Mouse (Mus musculus) olfactory bulb, adult 2 months (tissue): Measurements from ENCODE around the gene Gprc6a. TPM values are rescaled to one million over a fixed set of nuclear protein-coding genes. Genes with fewer than 3 reads are reported as not detected.

Experiments used
- H3K27ac ChIP-seq: fragments of 200-500 bp; 2 replicates; pipeline ENCODE4 v1.5.1; 2012; ENCODE audit warnings: low read depth, low read length; ENCODE audit not compliant: insufficient read depth
- H3K4me1 ChIP-seq: fragments of 200-500 bp; 2 replicates; pipeline ENCODE4 v1.6.1; 2012; ENCODE audit warnings: low read length; ENCODE audit not compliant: control insufficient read depth, insufficient read depth
- H3K4me3 ChIP-seq: fragments of 200-500 bp; 2 replicates; pipeline ENCODE4 v1.5.1; 2012; ENCODE audit warnings: mild to moderate bottlenecking, low read depth, low read length, moderate library complexity; ENCODE audit not compliant: insufficient read depth
- CTCF ChIP-seq: fragments of 200-500 bp; IDR thresholded peaks from 2 replicates; pipeline ENCODE4 v1.5.1; 2012; ENCODE audit warnings: low read depth, mild to moderate bottlenecking, low read length, moderate library complexity; ENCODE audit not compliant: insufficient read depth
- POLR2A ChIP-seq: fragments of 200-500 bp; IDR thresholded peaks from 2 replicates; pipeline ENCODE4 v1.6.1; 2012; ENCODE audit warnings: mild to moderate bottlenecking, low read depth, low read length, moderate library complexity; ENCODE audit not compliant: insufficient read depth
- WGBS: fragments of 180-500 bp; shearing (Covaris S2); methylation state at CpG from one replicate; pipeline ENCODE4 v1.1.7; 2018; 5-methylcytosine and 5-hydroxymethylcytosine counted together
- polyA plus RNA-seq: library from polyadenylated mRNA; stranded (reverse); fragments of >200 nt; gene quantifications from 2 replicates; pipeline ENCODE4 v1.2.4, GENCODE M21; 2012; ENCODE audit warnings: low replicate concordance; ENCODE audit not compliant: missing spikeins, insufficient read depth, insufficient read length

The Gprc6a gene
- polyA plus RNA-seq, 1 experiment: not detected

DNA sequence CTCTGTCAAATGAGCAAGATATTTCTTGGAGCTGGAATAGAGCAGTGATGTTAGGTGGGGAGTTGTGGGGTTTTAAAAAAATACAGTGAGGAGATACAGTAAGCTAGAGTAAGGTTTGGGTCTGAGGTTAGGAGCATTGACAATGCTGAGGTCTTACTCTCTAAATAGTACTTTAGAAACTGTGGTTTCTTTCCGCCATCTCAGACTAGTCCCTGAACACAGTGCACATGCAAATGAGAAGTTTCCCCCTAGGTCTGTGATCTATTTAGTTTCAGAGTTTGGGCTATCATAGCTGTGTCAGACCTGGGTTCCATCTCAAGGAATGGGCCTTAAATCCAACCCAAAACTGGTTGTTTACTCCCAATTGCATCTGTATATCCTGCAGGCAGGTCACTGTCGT is 39.7 kb downstream of the Gprc6a start:
- no peak overlapping the region for H3K27ac ChIP-seq
- no peak overlapping the region for H3K4me3 ChIP-seq
- TF ChIP-seq CTCF (no peak), POLR2A (no peak)
- H3K4me1 ChIP-seq: peaks cover 7% of the 10 kb centered on the region
- 87% methylated on average over 2 of the region's 2 CpGs for WGBS

DNA sequence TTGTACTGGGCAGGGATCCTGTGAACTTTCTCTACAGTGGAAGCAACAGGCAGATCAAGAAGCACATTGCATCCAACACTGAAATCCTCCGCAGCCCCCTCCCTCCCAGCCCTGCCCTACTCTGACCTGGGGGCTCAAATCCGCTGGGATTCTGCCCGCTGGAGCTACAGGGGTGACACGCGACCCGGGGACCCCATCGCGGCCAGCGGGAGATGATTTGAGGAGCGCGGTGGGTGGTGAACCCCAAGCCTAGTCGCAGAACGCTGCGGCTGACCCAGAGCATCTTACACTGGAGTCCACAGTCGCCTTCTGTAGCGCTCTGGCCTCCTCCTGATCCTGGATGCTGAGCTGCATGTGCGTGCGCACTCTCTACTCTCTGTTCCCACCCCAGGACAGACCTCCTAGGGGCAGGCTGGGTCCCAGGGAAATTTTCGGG is 41.1 kb downstream of the Gprc6a start, which contains the start of gene Fam162b:
Gene Fam162b, minus strand, starts transcription at position 379 of the 436 bp plus-strand sequence.
- H3K4me3 ChIP-seq: no peak within 1 kb of the TSS
- no peak for TF ChIP-seq CTCF
- no peak for TF ChIP-seq POLR2A
- 8% methylated on average over 19 of the region's 19 CpGs for WGBS
- H3K27ac ChIP-seq: no peak within 1 kb of the TSS
- H3K4me1 ChIP-seq: peaks cover 7% of the 10 kb centered on the region

DNA sequence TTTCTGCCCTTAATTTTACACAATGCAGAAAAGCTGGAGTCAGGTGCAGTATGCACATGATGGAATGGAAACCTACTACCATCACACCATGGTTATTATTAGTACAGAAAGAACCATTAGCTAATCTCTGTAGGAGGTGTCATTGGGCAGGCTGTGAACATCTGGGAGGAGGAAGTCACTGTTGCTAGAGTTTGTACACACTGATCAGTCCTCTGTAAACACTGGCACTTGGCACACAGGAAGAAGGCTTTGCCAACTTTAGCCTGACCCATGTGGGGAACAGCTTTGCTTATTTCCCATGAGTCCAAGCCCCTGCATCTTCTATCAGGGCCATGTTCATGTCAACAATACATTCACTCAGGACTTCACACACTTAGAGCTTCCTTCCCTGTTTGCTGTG is 46.3 kb downstream of the Gprc6a start:
- Histone ChIP-seq H3K4me3 (no peak overlapping the region), H3K27ac (no peak overlapping the region)
- no peak for TF ChIP-seq CTCF
- no peak for TF ChIP-seq POLR2A

DNA sequence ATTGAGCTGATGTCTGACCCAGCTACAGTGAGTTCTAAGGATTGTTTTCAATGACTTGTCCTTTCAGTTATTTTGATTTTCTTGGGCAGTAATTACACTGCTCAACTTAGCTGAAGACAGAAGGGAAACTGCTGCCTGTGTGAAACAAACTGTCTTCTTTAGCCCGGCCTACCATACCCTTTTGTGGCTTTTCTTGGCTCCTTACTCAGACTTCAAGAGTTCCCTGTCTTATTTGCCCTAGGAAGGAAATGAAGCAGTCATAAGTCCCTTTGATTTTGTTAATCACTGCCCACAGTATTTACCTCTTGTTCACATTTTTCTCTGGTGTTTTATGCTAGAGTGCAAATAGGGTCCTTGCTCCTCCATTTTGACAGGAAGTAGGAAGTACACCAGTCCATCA is 46.9 kb downstream of the Gprc6a start:
- 22% methylated on average over 1 of the region's 1 CpGs for WGBS
- Histone ChIP-seq H3K27ac (no peak overlapping the region), H3K4me1 (no peaks in the 10 kb centered on the region), H3K4me3 (no peak overlapping the region)
- no peak for TF ChIP-seq CTCF
- no peak for TF ChIP-seq POLR2A

More for the DNA sequence above, 46.3 kb downstream of the Gprc6a start:
- 0 out of 2 replicates have a peak, but pooled peaks cover 2% of the 10 kb centered on the region for H3K4me1 ChIP-seq

DNA sequence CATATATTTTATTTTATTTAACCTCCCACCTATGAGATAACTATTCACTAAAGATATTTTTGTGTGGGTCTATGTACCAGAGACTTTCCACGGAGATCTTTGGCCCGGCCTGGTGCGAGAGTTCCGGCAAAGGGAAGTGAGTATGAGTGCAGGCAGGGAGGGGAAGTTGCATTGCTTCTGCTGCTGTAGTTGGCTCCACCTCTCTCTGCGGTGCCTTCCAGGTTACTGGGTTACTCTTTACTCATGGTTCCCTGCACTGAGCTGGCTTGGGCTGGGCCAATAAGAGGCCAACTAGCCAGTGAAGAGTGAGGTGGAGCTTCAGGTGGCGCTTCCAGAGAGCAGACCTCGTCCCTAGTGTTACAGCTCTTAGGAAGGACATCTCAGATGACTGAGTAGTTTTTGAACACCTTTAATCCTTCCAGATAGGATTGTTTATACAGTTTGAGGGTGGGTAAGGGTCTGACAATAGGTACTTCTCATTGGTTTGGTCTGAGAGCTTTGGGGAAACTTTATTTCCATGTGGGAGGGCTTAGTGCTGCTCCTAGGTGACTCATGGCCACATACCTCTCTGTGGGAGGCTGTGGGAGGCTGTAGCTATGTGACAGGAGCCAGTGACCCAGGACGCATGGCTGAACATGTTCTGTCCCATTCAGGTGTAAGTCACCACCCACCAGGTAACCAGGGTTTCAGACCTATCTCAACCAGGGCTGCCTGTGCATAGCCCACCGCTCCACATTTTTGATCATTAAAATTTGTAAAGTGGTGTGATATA is 59.9 kb downstream of the Gprc6a start:
- H3K27ac ChIP-seq: no peak overlapping the region
- H3K4me1 ChIP-seq: no peaks in the 10 kb centered on the region
- TF ChIP-seq CTCF: no peak
- no peak for TF ChIP-seq POLR2A
- 85% methylated on average over 9 of the region's 9 CpGs for WGBS
- no peak overlapping the region for H3K4me3 ChIP-seq

Other genes with a start within 250 kb of the Gprc6a start
- gene Gm49339, start 150.8 kb downstream of the Gprc6a start, polyA plus RNA-seq: not detected in 2 replicates
- not detected in 2 replicates for gene Lilr4b, start 150.8 kb downstream of the Gprc6a start, polyA plus RNA-seq
- gene Lilrb4a, start 140.5 kb downstream of the Gprc6a start, polyA plus RNA-seq: not detected in 2 replicates
- gene Fam162b, start 40.9 kb downstream of the Gprc6a start, polyA plus RNA-seq: not detected in 2 replicates
- gene Rfx6, start 46.3 kb upstream of the Gprc6a start, polyA plus RNA-seq: not detected in 2 replicates